Mouse (Mus musculus) activated CD4-positive, CD25-positive, alpha-beta regulatory T cell, adult 9 weeks (primary cell): Measurements from ENCODE around the gene Rsad2. TPM values are rescaled to one million over a fixed set of nuclear protein-coding genes. Genes with fewer than 3 reads are reported as not detected.

ENCODE experiments used
- polyA plus RNA-seq: library from polyadenylated mRNA; unstranded; fragments of 100-300 nt; shearing (Covaris generic); gene quantifications from one replicate; pipeline ENCODE4 v1.2.1, GENCODE M21; 2017

Gene Rsad2
- polyA plus RNA-seq: 8.5 TPM

GRCm38 (mm10) chr12:26456028-26456698, at the start of gene Rsad2:
Gene Rsad2 (minus strand): TSS chr12:26456452.

GRCm38 (mm10) chr12:26469098-26470041, 13.1 kb upstream of the Rsad2 start, which contains the start of gene Cmpk2:
Gene Cmpk2 (plus strand): TSS chr12:26469204.

GRCm38 (mm10) chr12:26415104-26415771, 41.0 kb downstream of the Rsad2 start, which contains the start of gene Rnf144a:
Gene Rnf144a (minus strand): TSS chr12:26415254.

Other genes starting within 250 kb of the Rsad2 start
- gene Rnf144a, start 41.2 kb downstream of the Rsad2 start, polyA plus RNA-seq: 4.6 TPM
- gene Cmpk2, start 12.8 kb upstream of the Rsad2 start, polyA plus RNA-seq: 12.6 TPM